Mouse (Mus musculus): Measurements from ENCODE around the gene Celf1.

DNA sequence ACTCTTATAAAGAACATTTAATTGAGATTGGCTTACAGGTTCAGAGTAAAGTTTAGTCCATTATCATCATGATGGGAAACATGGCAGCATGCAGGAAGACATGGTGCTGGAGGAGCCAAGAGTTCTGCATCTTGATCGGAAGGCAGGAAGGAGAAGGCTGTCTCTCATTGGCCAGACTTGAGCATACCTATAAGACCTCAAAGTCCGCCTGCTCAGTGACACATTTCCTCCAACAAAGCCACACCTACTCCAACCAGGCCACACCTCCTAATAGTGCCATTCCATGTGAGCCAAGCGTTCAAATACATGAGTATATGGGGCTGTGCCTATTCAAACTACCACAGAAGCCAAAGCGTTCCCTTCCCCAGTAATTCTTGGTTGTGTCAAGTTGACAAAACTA, 91.0 kb downstream of the Celf1 start:
- TF ChIP-seq CTCF (IDR thresholded peaks at IDR 0.05; ENCODE audit: low read depth, low read length) (no peak), POLR2A (IDR thresholded peaks at IDR 0.05; ENCODE audit: borderline replicate concordance, low read depth, low read length) (no peak)

Data from bone marrow macrophage, adult 2 months (primary cell).